ENCODE assay signal across 14 mouse cellular contexts in the genomic region with DNA sequence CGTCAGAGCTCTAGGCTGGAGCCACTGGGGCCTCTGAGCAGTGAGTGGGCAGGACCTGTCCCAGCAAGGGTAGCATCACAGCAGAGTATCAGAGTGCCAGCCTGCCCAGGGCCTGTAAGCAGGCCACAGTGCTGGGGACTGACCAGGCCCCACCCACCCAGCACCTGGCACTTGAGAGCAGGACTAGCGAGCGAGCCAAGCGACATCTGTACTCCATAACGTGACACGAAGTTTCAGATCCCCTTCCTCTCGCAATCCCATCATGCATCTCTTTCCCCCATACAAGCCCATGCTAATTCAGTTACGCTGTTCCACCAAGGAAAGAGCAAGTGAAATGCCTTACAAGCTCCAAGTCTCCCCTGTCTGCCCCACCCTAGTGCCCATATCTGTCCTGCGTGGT. TPM values are rescaled to one million over a fixed set of nuclear protein-coding genes. Genes with fewer than 3 reads are reported as not detected.
DNase-seq lines count a peak whose midpoint lies in the region; ATAC-seq lines count a peak whose summit lies in the region.
"Had no signal": no experiment of that assay in that cellular context is flagged by ENCODE, and none has a peak within 500 bp of the region (broad histone marks: within the 10 kb centered on the region; RNA-seq: fewer than 3 reads in every experiment).

No protein-coding gene starts in this region.

- peak; percentile 77 for ATAC-seq in common myeloid progenitor, adult 5-6 weeks (replicated peaks; ENCODE audit: low read depth, poor library complexity, severe bottlenecking)
- ATAC-seq in monocyte, adult 5-6 weeks (replicated peaks; ENCODE audit: insufficient number of reproducible peaks, low FRiP score, low TSS enrichment, poor library complexity, severe bottlenecking), result peak; percentile 86
- ATAC-seq: forebrain, postnatal 0 days; hindbrain, postnatal 0 days had no signal

- DNase-seq in gastrocnemius, postnatal 25 days, result peak; percentile 12
- DNase-seq in gastrocnemius, adult 8-10 months (ENCODE audit: low spot score in 2 of 2), result no peak
- peak; percentile 95 for DNase-seq in A20 (ENCODE audit: low read depth, low spot score)
- no peak for DNase-seq in adrenal gland, postnatal 4 days (ENCODE audit: low spot score in 2 of 2)
- DNase-seq in left cerebral cortex, adult 9 months (ENCODE audit: low spot score in 2 of 2), result no peak
- no peak for DNase-seq in embryo, embryonic 11 days
- DNase-seq: cerebellum, adult 8-10 months; forebrain, postnatal 0 days; kidney, adult 9 months; layer of hippocampus, adult 9-11 months; thymus, adult 2 months had no signal

RNA-seq across cellular contexts. Expression of a gene that starts 39.1 kb away (rescaled TPM):
- 10 to 100 TPM; 22.9 to 23.9 TPM for total RNA-seq in gastrocnemius, postnatal 25 days (2021)
- 10 to 100 TPM; 29.4 to 35.5 (median 30.3) TPM for total RNA-seq in gastrocnemius, adult 8-10 months (2022)
- total RNA-seq in common myeloid progenitor, adult 5-6 weeks (2017), result 36.4 and 45.7 TPM in 2 replicates
- total RNA-seq in monocyte, adult 5-6 weeks (2017), result 19.3 to 26.6 TPM (median 21.5 TPM) in 3 replicates
- total RNA-seq in adrenal gland, postnatal 4 days (2021), result 10 to 100 TPM; 34.0 to 35.7 TPM

RNA-seq across cellular contexts. Expression of a gene that starts 39.2 kb away (rescaled TPM):
- 10 to 100 TPM; 13.1 to 13.8 TPM for total RNA-seq in gastrocnemius, postnatal 25 days (2021)
- 10 to 100 TPM; 11.8 to 17.7 (median 15.4) TPM for total RNA-seq in gastrocnemius, adult 8-10 months (2022)
- 22.2 and 43.3 TPM in 2 replicates for total RNA-seq in common myeloid progenitor, adult 5-6 weeks (2017)
- 32.6 to 77.7 TPM (median 39.3 TPM) in 3 replicates for total RNA-seq in monocyte, adult 5-6 weeks (2017)
- 10 to 100 TPM; 43.5 to 54.8 TPM for total RNA-seq in adrenal gland, postnatal 4 days (2021)

Comparison
In these comparisons a context has a peak if more than half of its experiments do, and no peak if none do; other contexts are left out.
1. DNase-seq: peak in gastrocnemius, postnatal 25 days (single experiment) and A20 (single experiment); none in gastrocnemius, adult 8-10 months (0 of 2), adrenal gland, postnatal 4 days (0 of 2), left cerebral cortex, adult 9 months (0 of 2) and embryo, embryonic 11 days (single experiment).